Mouse (Mus musculus) testis, postnatal 10 days (tissue): ENCODE measurements around the gene Zbtb44.

Experiments
- DNase-seq: peaks from one replicate; pipeline ENCODE4 v3.0.0; 2021; ENCODE audit warnings: low spot score

Gene Zbtb44

DNA sequence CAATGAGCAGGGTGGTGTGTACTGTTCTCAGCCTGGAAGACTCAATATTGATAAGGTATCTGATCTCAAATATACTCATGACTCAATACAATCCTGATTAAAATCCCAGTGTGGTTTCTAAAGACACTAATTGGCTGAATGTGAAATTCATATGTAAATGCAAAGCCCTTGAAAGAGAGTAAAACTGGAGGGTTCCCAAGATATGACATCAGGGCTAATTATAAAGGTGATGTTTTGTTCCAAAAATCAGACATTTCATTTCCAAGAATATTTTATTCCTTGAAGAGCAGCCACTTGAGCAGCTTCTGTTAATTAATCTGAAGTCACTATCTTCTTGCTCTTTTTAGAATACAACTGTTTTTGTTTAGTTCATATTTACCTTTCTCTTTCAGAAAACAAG is 85.1 kb downstream of the Zbtb44 start:
- DNase-seq, result no peak

DNA sequence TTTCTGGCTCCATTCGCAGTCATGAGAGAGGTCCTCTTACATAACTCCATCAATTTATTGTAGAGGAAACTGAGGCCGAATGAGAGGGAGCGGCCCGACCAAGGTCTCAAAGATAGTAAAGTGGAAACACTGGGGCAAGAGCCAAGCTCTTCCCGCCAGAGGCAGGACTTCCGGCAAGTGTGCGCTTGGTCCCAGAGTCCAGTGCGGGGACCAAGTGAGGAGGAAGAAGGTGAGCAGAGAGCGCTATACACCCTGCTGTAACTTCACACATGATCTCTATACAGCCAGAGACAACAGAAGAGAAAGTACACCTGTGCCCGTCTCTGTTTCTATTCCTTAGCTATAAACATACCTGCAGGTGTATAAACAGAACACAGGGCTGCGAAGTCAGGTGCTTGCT is 86.6 kb downstream of the Zbtb44 start:
- DNase-seq, result no peak

DNA sequence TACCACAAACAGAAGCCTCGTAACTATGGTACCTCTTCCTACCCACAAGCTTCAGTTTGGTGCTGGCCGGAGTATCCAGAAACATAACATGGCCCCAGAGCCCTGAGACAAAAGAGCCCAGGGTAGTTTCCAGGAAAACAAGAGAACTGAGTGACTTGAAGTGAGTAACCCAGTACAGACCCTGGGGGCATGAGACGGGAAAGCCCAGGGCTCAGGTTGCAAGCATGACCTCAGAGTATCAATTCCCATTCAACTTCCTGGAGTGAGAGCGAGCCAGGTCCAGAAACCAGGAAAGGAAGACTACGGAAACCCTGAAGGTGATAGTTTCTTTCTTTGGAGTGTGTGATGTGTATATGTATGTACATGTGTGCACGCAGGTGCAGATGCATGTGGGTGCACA is 87.0 kb downstream of the Zbtb44 start:
- no peak for DNase-seq

DNA sequence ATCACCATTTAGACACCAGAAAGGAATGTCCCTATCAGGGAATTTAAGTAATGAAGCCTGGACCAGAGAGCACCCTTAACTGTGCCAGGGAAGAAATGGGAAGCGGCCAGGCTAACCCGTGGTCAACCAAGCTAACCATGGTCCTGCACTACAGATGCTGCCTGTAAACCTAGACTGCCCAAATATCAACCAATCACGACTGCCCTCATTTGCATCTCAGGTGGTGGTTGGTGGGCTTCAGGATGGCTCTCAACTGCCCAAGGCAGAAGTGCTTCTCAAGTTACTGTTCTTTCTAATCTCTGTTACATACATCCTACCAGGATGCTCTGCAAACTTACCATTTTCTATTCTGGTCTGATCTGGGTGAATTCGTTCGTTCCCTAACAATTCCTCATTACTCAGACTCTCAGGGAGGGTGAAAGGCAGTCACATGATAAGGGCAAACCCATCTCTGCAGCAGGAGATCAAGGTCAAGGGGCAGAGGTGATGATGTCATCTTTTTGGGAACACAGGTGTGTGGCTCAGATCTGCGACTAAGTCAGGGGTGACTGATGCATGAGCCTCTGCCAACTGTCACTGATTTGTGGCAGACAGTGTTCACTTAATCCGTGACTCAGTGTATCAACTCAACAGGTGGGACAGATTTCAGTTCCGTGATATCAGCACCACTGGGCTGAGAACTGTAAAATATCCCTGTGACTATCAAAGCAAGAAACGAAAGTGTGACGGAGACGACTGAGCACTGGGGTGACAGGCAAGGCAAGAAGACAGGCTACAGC is 88.3 kb downstream of the Zbtb44 start:
- no peak for DNase-seq

DNA sequence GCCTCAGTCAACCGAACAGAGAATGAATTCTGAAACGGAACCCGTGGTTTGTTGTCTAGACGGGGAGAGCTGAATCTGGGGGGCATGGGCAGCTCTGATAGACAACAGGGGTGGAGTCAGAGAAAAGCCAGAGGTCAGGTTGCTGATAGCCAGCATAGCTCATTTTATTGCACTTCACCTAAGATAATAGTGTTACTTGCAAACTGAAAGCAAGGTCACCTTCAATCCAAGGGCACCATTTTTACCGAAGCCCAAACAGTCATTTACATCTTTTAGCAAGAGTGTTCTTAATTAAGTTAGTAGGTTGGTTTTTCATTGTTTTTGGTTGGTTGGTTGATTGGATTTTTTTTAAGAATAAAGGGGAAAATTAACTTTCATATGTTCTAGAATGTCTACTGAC is 89.0 kb downstream of the Zbtb44 start:
- no peak for DNase-seq

DNA sequence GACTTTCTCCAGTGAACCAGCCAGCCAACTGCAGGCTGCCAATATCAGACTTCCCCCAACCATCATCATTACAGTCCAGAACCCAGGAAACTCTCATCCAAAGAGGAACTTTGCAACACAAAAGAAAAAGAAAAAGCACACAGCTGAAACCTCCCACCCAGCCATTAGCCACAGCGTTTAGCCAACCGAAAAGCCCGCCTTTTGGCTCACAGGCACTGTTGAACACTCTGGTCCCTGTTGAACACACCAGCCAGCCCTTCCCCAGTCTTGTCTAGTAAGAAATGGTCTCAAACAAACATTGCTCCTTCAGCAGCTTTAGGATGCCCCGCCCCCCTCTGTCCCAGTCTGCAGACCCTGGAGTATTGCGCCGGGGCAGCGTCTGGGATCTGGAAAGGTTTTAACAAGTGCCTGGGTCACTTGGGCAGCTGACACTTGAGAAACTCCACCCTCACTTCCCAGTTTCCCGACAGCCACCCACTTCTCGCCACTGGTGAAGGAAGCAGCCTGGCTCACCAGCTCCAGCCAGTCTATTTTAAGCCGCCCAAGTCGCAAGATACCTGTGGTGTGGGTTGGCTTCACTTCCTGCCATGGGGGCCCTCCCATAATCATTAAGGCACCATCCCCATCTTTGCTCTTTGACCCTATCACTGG is 89.6 kb downstream of the Zbtb44 start:
- no peak for DNase-seq

DNA sequence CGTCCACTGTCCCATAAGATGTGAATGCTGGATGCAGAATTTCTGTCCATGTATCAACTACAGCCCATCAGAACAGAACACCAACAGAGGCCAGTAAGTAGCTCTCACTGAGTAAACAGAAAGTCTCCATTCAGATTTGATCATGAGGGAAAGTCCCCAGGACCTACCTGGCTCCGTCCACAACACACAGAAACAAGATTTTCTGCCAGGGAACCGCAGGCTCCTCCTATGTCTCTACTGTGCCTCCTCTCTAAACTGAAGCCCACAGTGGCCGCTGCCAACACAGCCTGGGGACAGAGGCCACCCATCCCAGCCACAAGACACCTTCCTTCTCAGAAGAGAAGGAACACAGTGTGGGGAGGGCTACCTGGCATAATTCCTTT is 90.1 kb downstream of the Zbtb44 start:
- no peak for DNase-seq

DNA sequence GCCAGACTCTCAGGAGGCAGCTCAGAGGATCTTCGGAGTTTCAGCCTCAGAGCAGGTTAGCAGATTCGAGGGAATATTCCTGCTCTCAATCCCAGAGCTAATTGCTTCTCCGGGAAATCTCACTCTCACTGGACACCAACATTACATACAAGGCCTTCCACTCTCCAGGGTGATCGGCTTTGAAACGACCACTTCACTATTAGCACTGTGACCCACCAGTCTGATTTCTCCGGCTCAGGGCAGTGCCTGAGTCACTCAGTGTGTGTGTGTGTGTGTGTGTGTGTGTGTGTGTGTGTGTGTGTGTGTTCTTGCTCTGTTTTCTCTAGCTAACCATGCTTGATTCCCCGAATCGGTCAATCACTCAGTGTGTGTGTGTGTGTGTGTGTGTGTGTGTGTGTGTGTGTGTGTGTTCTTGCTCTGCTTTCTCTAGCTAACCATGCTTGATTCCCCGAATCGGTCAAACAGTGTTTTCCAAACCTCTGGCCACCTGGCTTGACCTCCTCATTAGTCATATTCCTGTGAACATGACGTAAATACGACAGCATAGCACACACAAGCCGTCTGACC is 92.1 kb downstream of the Zbtb44 start:
- no peak for DNase-seq
